Mouse (Mus musculus) ES-E14 (cell line): ENCODE measurements at regions not wholly inside any gene's neighbourhood (a gene's known extent, or its start where the extent isn't known, plus 50 kb on each side); places are given as distances from the start of the nearest gene placed in this dataset.
A peak's percentile ranks its signal among the peaks of the same experiment; 100 is the strongest.

ENCODE experiments used
- DNase-seq: peaks from one replicate; pipeline ENCODE4 v3.0.0-alpha.2; 2013; ENCODE audit warnings: low read depth, low spot score
- H3K27ac ChIP-seq: 2 replicates; pipeline ENCODE4 v1.5.1; 2012; ENCODE audit warnings: low read depth, mild to moderate bottlenecking, low read length, moderate library complexity, mixed read lengths; ENCODE audit not compliant: poor library complexity, insufficient read depth, severe bottlenecking
- H3K36me3 ChIP-seq: 2 replicates; pipeline ENCODE4 v1.6.1; 2012; ENCODE audit warnings: mild to moderate bottlenecking, low read length, moderate library complexity, mixed read lengths; ENCODE audit not compliant: control insufficient read depth, poor library complexity, insufficient read depth, severe bottlenecking
- H3K4me1 ChIP-seq, 2 experiments: fragments of 150-350 bp in 1 of 2; sonication (generic) in 1 of 2; 2 replicates each; pipeline ENCODE4 v1.6.1; 2012; ENCODE audit warnings: low read length in 2 of 2, mild to moderate bottlenecking in 1 of 2, mixed read lengths in 1 of 2; ENCODE audit not compliant: control insufficient read depth in 2 of 2, insufficient read depth in 2 of 2, poor library complexity in 1 of 2
- H3K4me3 ChIP-seq, 2 experiments: fragments of 150-350 bp in 1 of 2; sonication (generic) in 1 of 2; 2 replicates each; pipeline ENCODE4 v1.5.1; 2012; ENCODE audit warnings: low read length in 2 of 2, low read depth in 1 of 2, mild to moderate bottlenecking in 1 of 2, mixed read lengths in 1 of 2; ENCODE audit not compliant: insufficient read depth in 1 of 2, poor library complexity in 1 of 2, severe bottlenecking in 1 of 2
- H3K9ac ChIP-seq: 2 replicates; pipeline ENCODE4 v1.6.1; 2012; ENCODE audit warnings: low read depth, mild to moderate bottlenecking, low read length, mixed read lengths; ENCODE audit not compliant: poor library complexity, insufficient read depth, severe bottlenecking
- H3K9me3 ChIP-seq: fragments of 150-350 bp; sonication (generic); 2 replicates; pipeline ENCODE4 v1.6.1; 2012; ENCODE audit warnings: low read depth, mild to moderate bottlenecking, low read length; ENCODE audit not compliant: control insufficient read depth, insufficient read depth
- CHD2 ChIP-seq: IDR thresholded peaks from 2 replicates; pipeline ENCODE4 v1.6.1; 2014; ENCODE audit warnings: mild to moderate bottlenecking, low read depth, low read length, inconsistent platforms
- HCFC1 ChIP-seq: IDR thresholded peaks from 2 replicates; pipeline ENCODE4 v1.6.1; 2012; ENCODE audit warnings: low read length, inconsistent platforms, borderline replicate concordance; ENCODE audit not compliant: insufficient read depth
- MAFK ChIP-seq: IDR thresholded peaks from 2 replicates; pipeline ENCODE4 v1.6.1; 2014; ENCODE audit warnings: mild to moderate bottlenecking, low read depth, low read length, inconsistent platforms; ENCODE audit not compliant: insufficient read depth
- ZC3H11A ChIP-seq: IDR thresholded peaks from 2 replicates; pipeline ENCODE4 v1.6.1; 2012; ENCODE audit warnings: low read depth, mild to moderate bottlenecking, inconsistent platforms, low read length, borderline replicate concordance
- ZNF384 ChIP-seq: IDR thresholded peaks from 2 replicates; pipeline ENCODE4 v1.6.1; 2012; ENCODE audit warnings: low read depth, low read length, inconsistent platforms
- in situ Hi-C, 2 experiments: fragments of 600-800 bp; cut with MboI; formaldehyde crosslinking; loops; one replicate each; pipeline ENCODE4 v1.15.1; 2025; ENCODE audit warnings: low sequenced_read_pairs in 2 of 2, inconsistent platforms in 1 of 2; ENCODE audit not compliant: unreplicated experiment in 2 of 2

DNA sequence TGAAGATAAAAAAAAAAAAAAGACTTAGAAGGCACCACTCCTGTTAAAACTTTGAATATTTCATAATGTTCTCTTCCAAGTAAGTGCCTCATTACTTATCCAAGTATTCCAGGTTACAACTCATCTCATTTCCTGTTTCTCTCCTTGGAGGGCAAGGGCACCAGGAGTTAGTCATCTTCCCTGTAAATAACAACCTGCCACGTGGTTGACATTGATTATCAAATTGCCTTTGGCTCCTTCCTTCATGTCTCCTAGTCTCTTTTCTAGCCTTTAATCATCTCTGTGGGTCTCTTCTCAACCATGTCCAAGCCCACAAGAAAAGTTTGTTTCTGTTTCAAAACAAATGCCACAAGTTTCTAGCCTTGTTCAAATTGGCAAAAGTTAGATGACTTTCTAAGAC is 116.1 kb downstream of the Dusp6 start:
- in situ Hi-C loops, result no loop called here
- no peaks in the 10 kb centered on the region for H3K4me1 ChIP-seq
- H3K9me3 ChIP-seq, result no peaks in the 10 kb centered on the region
- TF ChIP-seq ZNF384 (no peak), CHD2 (no peak), MAFK (no peak), ZC3H11A (no peak), HCFC1 (no peak)
- no peaks in the 10 kb centered on the region for H3K36me3 ChIP-seq
- no peak overlapping the region for H3K4me3 ChIP-seq
- H3K27ac ChIP-seq, result no peak overlapping the region
- no peak for DNase-seq
- no peak overlapping the region for H3K9ac ChIP-seq

GRCm38 (mm10) chr10:99380170-99380569 is 117.1 kb downstream of the Dusp6 start:
- Histone ChIP-seq H3K27ac (no peak overlapping the region), H3K9ac (no peak overlapping the region), H3K36me3 (no peaks in the 10 kb centered on the region), H3K9me3 (no peaks in the 10 kb centered on the region), H3K4me3 (no peak overlapping the region), H3K4me1 (no peaks in the 10 kb centered on the region)
- DNase-seq, result no peak
- in situ Hi-C loops, result no loop called here
- no peak for TF ChIP-seq MAFK
- no peak for TF ChIP-seq ZNF384
- TF ChIP-seq HCFC1, result no peak
- TF ChIP-seq CHD2, result no peak
- TF ChIP-seq ZC3H11A, result no peak

GRCm38 (mm10) chr10:99383028-99383427 is 120.0 kb downstream of the Dusp6 start:
- H3K4me1 ChIP-seq, result no peaks in the 10 kb centered on the region
- no peak for TF ChIP-seq ZC3H11A
- no peak for TF ChIP-seq HCFC1
- TF ChIP-seq CHD2, result no peak
- no peak for TF ChIP-seq MAFK
- no peak for TF ChIP-seq ZNF384
- no peaks in the 10 kb centered on the region for H3K9me3 ChIP-seq
- H3K27ac ChIP-seq, result no peak overlapping the region
- in situ Hi-C loops, result no loop called here
- no peak overlapping the region for H3K9ac ChIP-seq
- H3K4me3 ChIP-seq, result no peak overlapping the region
- DNase-seq, result no peak
- no peaks in the 10 kb centered on the region for H3K36me3 ChIP-seq

DNA sequence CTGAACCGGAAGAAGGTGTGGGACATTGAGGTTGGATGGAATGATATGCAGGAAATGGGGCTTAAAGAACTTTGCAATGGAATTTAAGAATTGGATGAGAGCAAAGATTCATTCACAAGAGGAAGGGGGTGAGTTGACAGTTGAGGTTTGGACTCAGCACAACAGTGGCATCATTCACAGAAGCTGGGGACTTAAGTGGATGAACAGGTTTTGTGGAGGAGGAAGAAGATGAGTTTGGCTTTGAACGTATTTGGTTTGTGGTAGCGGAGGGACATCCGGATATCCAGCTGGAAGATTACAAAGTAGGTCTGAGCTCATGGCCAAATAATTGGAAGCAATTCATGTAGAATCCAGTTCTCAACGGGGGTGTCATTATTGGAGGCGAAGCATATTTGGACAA is 121.3 kb downstream of the Dusp6 start:
- in situ Hi-C loops, result no loop called here
- no peaks in the 10 kb centered on the region for H3K9me3 ChIP-seq
- H3K36me3 ChIP-seq, result no peaks in the 10 kb centered on the region
- TF ChIP-seq CHD2 (no peak), ZC3H11A (no peak), MAFK (no peak), HCFC1 (no peak), ZNF384 (no peak)
- no peak overlapping the region for H3K27ac ChIP-seq
- no peak for DNase-seq
- H3K4me1 ChIP-seq, result no peaks in the 10 kb centered on the region
- H3K9ac ChIP-seq, result no peak overlapping the region
- no peak overlapping the region for H3K4me3 ChIP-seq

DNA sequence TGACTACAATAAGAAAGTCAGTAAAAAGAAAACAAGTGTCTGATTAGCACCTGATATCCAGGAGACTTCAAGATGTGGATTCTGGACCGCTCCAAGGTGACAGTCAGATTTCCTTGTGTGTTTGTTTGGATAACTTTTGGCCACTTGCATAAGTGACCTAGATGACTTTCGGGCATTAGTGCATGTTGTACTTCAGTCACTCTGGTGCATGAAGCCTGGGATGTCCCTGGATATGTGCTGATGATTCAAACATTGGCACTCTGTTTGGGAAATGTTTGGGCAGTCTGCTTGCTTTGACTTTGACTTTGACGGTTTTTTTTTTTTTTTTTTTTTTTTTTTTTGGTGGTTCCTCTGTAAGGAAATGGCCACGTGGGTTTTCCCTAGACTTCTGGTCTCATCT is 121.8 kb downstream of the Dusp6 start:
- Histone ChIP-seq H3K36me3 (no peaks in the 10 kb centered on the region), H3K4me1 (no peaks in the 10 kb centered on the region), H3K27ac (no peak overlapping the region), H3K9ac (no peak overlapping the region), H3K4me3 (no peak overlapping the region), H3K9me3 (no peaks in the 10 kb centered on the region)
- DNase-seq, result no peak
- in situ Hi-C loops, result no loop called here
- no peak for TF ChIP-seq CHD2
- TF ChIP-seq MAFK, result no peak
- TF ChIP-seq ZC3H11A, result no peak
- TF ChIP-seq HCFC1, result no peak
- TF ChIP-seq ZNF384, result peak; percentile 7; the same call in 1 of the 2 replicates
